Mouse (Mus musculus) E14TG2a.4 (cell line): Measurements from ENCODE around the gene Itga2b.

Source experiments
- H3K27me3 ChIP-seq: 2 replicates; pipeline ENCODE4 v1.6.1; 2014; ENCODE audit warnings: low read length, control low read depth; ENCODE audit not compliant: insufficient read depth
- H3K36me3 ChIP-seq: 2 replicates; pipeline ENCODE4 v1.6.1; 2014; ENCODE audit warnings: low read length, control low read depth; ENCODE audit not compliant: insufficient read depth
- H3K4me1 ChIP-seq: replicated peaks from 2 replicates; pipeline ENCODE4 v1.6.1; 2014; ENCODE audit warnings: low read depth, low read length, control low read depth
- H3K4me3 ChIP-seq: replicated peaks from 2 replicates; pipeline ENCODE4 v1.5.1; 2014; ENCODE audit warnings: mild to moderate bottlenecking, low read length
- H3K9me3 ChIP-seq: 2 replicates; pipeline ENCODE4 v1.6.1; 2014; ENCODE audit warnings: low read length, control low read depth
- CTCF ChIP-seq: conservative IDR thresholded peaks from 2 replicates; pipeline ENCODE4 v1.5.1; 2014; ENCODE audit warnings: low read length
- NANOG ChIP-seq: IDR thresholded peaks from 2 replicates; pipeline ENCODE4 v1.6.1; 2014; ENCODE audit warnings: borderline replicate concordance, low read length, mixed read lengths
- POU5F1 ChIP-seq: IDR thresholded peaks from 2 replicates; pipeline ENCODE4 v1.6.1; 2014; ENCODE audit warnings: low read length, borderline replicate concordance

The Itga2b gene

DNA sequence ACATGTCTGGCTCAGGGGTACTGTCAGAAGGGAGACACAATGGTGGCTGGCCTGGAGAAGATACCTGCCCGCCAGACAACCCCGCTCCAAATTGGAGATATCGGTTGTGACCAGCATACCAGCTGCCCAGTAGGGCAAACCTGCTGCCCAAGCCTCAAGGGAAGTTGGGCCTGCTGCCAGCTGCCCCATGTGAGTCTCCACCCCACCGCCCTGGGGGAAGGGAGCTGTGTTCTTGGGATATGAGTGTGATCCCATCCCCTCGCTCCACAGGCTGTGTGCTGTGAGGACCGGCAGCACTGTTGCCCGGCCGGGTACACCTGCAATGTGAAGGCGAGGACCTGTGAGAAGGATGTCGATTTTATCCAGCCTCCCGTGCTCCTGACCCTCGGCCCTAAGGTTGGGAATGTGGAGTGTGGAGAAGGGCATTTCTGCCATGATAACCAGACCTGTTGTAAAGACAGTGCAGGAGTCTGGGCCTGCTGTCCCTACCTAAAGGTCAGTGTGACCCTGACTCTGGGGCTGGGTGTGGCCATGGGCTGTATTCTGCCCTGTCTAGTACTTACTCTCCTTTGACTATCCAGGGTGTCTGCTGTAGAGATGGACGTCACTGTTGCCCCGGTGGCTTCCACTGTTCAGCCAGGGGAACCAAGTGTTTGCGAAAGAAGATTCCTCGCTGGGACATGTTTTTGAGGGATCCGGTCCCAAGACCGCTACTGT is 34.0 kb downstream of the Itga2b start:
- peaks cover 25% of the 10 kb centered on the region for H3K27me3 ChIP-seq
- no peak overlapping the region for H3K4me3 ChIP-seq
- H3K4me1 ChIP-seq: peaks cover 76% of the 10 kb centered on the region
- peaks cover 45% of the 10 kb centered on the region for H3K36me3 ChIP-seq
- TF ChIP-seq NANOG (no peak), CTCF (no peak)
- no peaks in the 10 kb centered on the region for H3K9me3 ChIP-seq

- Histone ChIP-seq H3K36me3 (peaks cover 45% of the 10 kb centered on the region), H3K27me3 (peaks cover 24% of the 10 kb centered on the region), H3K4me1 (peaks cover 68% of the 10 kb centered on the region), H3K4me3 (no peak overlapping the region), H3K9me3 (no peaks in the 10 kb centered on the region)
- TF ChIP-seq NANOG (no peak), CTCF (no peak), POU5F1 (no peak)
These were observed 34.9 kb downstream of the Itga2b start for GRCm38 (mm10) chr11:102434816-102435705.

DNA sequence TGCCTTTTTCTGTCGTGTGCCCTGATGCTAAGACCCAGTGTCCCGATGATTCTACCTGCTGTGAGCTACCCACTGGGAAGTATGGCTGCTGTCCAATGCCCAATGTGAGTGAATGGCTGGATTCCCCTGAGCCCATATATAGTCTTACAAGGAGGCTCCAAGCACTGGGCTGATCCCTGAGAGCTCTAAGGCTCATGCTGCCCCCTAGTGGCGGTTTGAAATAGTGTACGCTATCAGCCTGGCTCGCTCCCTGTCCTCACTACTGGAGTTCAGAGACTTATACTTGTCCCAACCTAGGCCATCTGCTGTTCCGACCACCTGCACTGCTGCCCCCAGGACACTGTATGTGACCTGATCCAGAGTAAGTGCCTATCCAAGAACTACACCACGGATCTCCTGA is 35.5 kb downstream of the Itga2b start:
- no peak overlapping the region for H3K4me3 ChIP-seq
- peak; percentile 75 for TF ChIP-seq CTCF
- no peak for TF ChIP-seq POU5F1
- no peak for TF ChIP-seq NANOG

DNA sequence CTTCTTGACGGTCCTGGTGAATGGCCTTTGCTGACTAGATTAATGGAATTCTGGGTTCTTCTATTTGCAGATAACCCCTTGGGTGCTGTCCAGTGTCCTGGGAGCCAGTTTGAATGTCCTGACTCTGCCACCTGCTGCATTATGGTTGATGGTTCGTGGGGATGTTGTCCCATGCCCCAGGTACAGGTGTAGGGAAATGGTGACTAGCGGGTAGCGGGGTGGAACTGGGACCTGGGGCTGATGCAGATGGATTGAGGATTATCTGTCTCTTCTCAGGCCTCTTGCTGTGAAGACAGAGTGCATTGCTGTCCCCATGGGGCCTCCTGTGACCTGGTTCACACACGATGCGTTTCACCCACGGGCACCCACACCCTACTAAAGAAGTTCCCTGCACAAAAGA is 36.1 kb downstream of the Itga2b start:
- Histone ChIP-seq H3K27me3 (peaks cover 12% of the 10 kb centered on the region), H3K4me3 (no peak overlapping the region), H3K36me3 (peaks cover 45% of the 10 kb centered on the region), H3K4me1 (peaks cover 67% of the 10 kb centered on the region), H3K9me3 (no peaks in the 10 kb centered on the region)
- TF ChIP-seq NANOG (no peak), CTCF (no peak), POU5F1 (no peak)

More for the DNA sequence above, 35.5 kb downstream of the Itga2b start:
- peaks cover 67% of the 10 kb centered on the region for H3K4me1 ChIP-seq
- H3K27me3 ChIP-seq: peaks cover 17% of the 10 kb centered on the region
- H3K36me3 ChIP-seq: peaks cover 45% of the 10 kb centered on the region
- no peaks in the 10 kb centered on the region for H3K9me3 ChIP-seq

DNA sequence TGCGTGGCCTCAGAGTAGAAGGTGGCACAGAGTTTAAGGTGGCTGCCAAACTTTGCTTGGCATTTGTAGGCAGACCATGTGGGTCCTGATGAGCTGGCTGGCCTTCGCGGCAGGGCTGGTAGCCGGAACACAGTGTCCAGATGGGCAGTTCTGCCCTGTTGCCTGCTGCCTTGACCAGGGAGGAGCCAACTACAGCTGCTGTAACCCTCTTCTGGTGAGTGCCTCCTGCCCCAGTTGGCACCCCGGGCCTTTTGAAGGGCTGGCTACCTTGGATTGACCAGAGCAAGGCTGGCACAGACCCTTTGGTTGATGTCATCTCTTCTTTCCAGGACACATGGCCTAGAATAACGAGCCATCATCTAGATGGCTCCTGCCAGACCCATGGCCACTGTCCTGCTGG is 37.0 kb downstream of the Itga2b start:
- H3K4me1 ChIP-seq: peaks cover 74% of the 10 kb centered on the region
- TF ChIP-seq POU5F1: no peak
- no peak for TF ChIP-seq NANOG
- no peak for TF ChIP-seq CTCF
- H3K4me3 ChIP-seq: no peak overlapping the region
- H3K36me3 ChIP-seq: peaks cover 45% of the 10 kb centered on the region
- H3K27me3 ChIP-seq: peaks cover 3% of the 10 kb centered on the region; the same call in 1 of the 2 replicates
- H3K9me3 ChIP-seq: no peaks in the 10 kb centered on the region

GRCm38 (mm10) chr11:102432115-102432843 is 37.6 kb downstream of the Itga2b start:
- Histone ChIP-seq H3K9me3 (no peaks in the 10 kb centered on the region), H3K4me1 (peaks cover 75% of the 10 kb centered on the region), H3K4me3 (no peak overlapping the region; the same call in 1 of the 2 replicates), H3K36me3 (peaks cover 45% of the 10 kb centered on the region), H3K27me3 (no peaks in the 10 kb centered on the region)
- no peak for TF ChIP-seq CTCF
- no peak for TF ChIP-seq POU5F1
- TF ChIP-seq NANOG: no peak

- no peaks in the 10 kb centered on the region for H3K27me3 ChIP-seq
- peaks cover 45% of the 10 kb centered on the region for H3K36me3 ChIP-seq
- TF ChIP-seq CTCF (no peak), NANOG (no peak), POU5F1 (no peak)
- H3K9me3 ChIP-seq: no peaks in the 10 kb centered on the region
- H3K4me1 ChIP-seq: peaks cover 72% of the 10 kb centered on the region
- no peak overlapping the region; the same call in 1 of the 2 replicates for H3K4me3 ChIP-seq
These were observed 38.2 kb downstream of the Itga2b start for GRCm38 (mm10) chr11:102431728-102432114.

GRCm38 (mm10) chr11:102431018-102431645 is 38.8 kb downstream of the Itga2b start:
- Histone ChIP-seq H3K27me3 (no peaks in the 10 kb centered on the region), H3K9me3 (no peaks in the 10 kb centered on the region), H3K36me3 (peaks cover 39% of the 10 kb centered on the region), H3K4me1 (peaks cover 67% of the 10 kb centered on the region), H3K4me3 (peak overlapping the region; percentile 89)
- peak; percentile 68 for TF ChIP-seq CTCF
- TF ChIP-seq POU5F1: no peak
